14 mouse cellular contexts compared by ENCODE assay signal in genomic region chr13:90798791-90799542, GRCm38 (mm10).
A peak's percentile ranks its signal among the peaks of the same experiment; 100 is the strongest.
DNase-seq lines count a peak whose midpoint lies in the region; ATAC-seq and TF ChIP-seq lines count a peak whose summit lies in the region.
"Had no signal": no experiment of that assay in that cellular context is flagged by ENCODE, and none has a peak within 500 bp of the region (broad histone marks: within the 10 kb centered on the region; RNA-seq: fewer than 3 reads in every experiment).

No protein-coding gene starts in this region.

- H3K36me3 ChIP-seq in liver, adult 2 months (ENCODE audit: control insufficient read depth, insufficient read depth, low read length): no peaks in the 10 kb centered on the region
- H3K36me3 ChIP-seq in liver, embryonic 12.5 days: no peaks in the 10 kb centered on the region
- no peaks in the 10 kb centered on the region for H3K36me3 ChIP-seq in embryonic facial prominence, embryonic 14.5 days (ENCODE audit: control insufficient read depth, insufficient read depth, low read length)
- H3K36me3 ChIP-seq in stomach, embryonic 14.5 days (ENCODE audit: control insufficient read depth, insufficient read depth, low read length): no peaks in the 10 kb centered on the region
- H3K36me3 ChIP-seq: forebrain, embryonic 15.5 days; G1E; hindbrain, embryonic 12.5 days; lung, embryonic 15.5 days had no signal

- no peak overlapping the region for H3K4me2 ChIP-seq in liver, embryonic 12.5 days
- no peak overlapping the region for H3K4me2 ChIP-seq in embryonic facial prominence, embryonic 14.5 days (ENCODE audit: low read depth, low read length)
- no peak overlapping the region for H3K4me2 ChIP-seq in stomach, embryonic 14.5 days (replicated peaks; ENCODE audit: low read depth, low read length)
- H3K4me2 ChIP-seq: forebrain, embryonic 15.5 days; hindbrain, embryonic 12.5 days; lung, embryonic 15.5 days had no signal

- no peak overlapping the region for H3K27ac ChIP-seq in liver, adult 2 months (replicated peaks; ENCODE audit: insufficient read depth, low read depth, low read length)
- H3K27ac ChIP-seq in liver, embryonic 12.5 days: no peak overlapping the region
- no peak overlapping the region for H3K27ac ChIP-seq in embryonic facial prominence, embryonic 14.5 days (replicated peaks; ENCODE audit: low read depth, low read length)
- H3K27ac ChIP-seq in stomach, embryonic 14.5 days (ENCODE audit: low read length): no peak overlapping the region
- H3K27ac ChIP-seq: forebrain, embryonic 15.5 days; hindbrain, embryonic 12.5 days; lung, embryonic 15.5 days had no signal

- H3K4me1 ChIP-seq in liver, adult 2 months (ENCODE audit: control insufficient read depth, insufficient read depth, low read length): peaks cover 3% of the 10 kb centered on the region; the same call in 1 of the 2 replicates
- no peaks in the 10 kb centered on the region for H3K4me1 ChIP-seq in liver, embryonic 12.5 days
- H3K4me1 ChIP-seq in embryonic facial prominence, embryonic 14.5 days (ENCODE audit: control insufficient read depth, insufficient read depth, low read length): 0 out of 2 replicates have a peak, but pooled peaks cover 7% of the 10 kb centered on the region
- H3K4me1 ChIP-seq in stomach, embryonic 14.5 days (ENCODE audit: control insufficient read depth, insufficient read depth, low read length): no peaks in the 10 kb centered on the region; the same call in 1 of the 2 replicates
- H3K4me1 ChIP-seq: forebrain, embryonic 15.5 days; hindbrain, embryonic 12.5 days had no signal

- WGBS in liver, adult 2 months: 6% methylated on average over 6 of the region's 6 CpGs
- 28% methylated on average over 6 of the region's 6 CpGs for WGBS in liver, embryonic 12.5 days (ENCODE audit: insufficient replicate concordance)
- WGBS in embryonic facial prominence, embryonic 14.5 days: 37% methylated on average over 6 of the region's 6 CpGs
- 7% methylated on average over 6 of the region's 6 CpGs for WGBS in stomach, embryonic 14.5 days

- H3K9me3 ChIP-seq in liver, embryonic 12.5 days (replicated peaks): no peaks in the 10 kb centered on the region
- H3K9me3 ChIP-seq in embryonic facial prominence, embryonic 14.5 days (ENCODE audit: control insufficient read depth, low read length): no peaks in the 10 kb centered on the region
- H3K9me3 ChIP-seq in stomach, embryonic 14.5 days (ENCODE audit: control insufficient read depth, low read depth, low read length): no peaks in the 10 kb centered on the region
- H3K9me3 ChIP-seq: forebrain, embryonic 15.5 days; G1E; hindbrain, embryonic 12.5 days; lung, embryonic 15.5 days had no signal

- no peak overlapping the region for H3K4me3 ChIP-seq in liver, adult 2 months (ENCODE audit: insufficient read depth, low read depth, low read length)
- no peak overlapping the region for H3K4me3 ChIP-seq in liver, embryonic 12.5 days
- H3K4me3 ChIP-seq in embryonic facial prominence, embryonic 14.5 days (ENCODE audit: low read depth, low read length): no peak overlapping the region
- H3K4me3 ChIP-seq in stomach, embryonic 14.5 days (ENCODE audit: low read depth, low read length): no peak overlapping the region
- H3K4me3 ChIP-seq: forebrain, embryonic 15.5 days; hindbrain, embryonic 12.5 days; lung, embryonic 15.5 days had no signal

- no peaks in the 10 kb centered on the region for H3K79me2 ChIP-seq in liver, adult 2 months (ENCODE audit: control insufficient read depth, insufficient read depth, low read length)

- no peak for TF ChIP-seq POLR2A in liver, adult 2 months (IDR thresholded peaks at IDR 0.05; ENCODE audit: extremely low read depth, insufficient read depth, low read length)
- TF ChIP-seq POLR2A in brain, embryonic 14.5 days (IDR thresholded peaks at IDR 0.05; ENCODE audit: borderline replicate concordance, extremely low read depth, insufficient read depth, insufficient read length, poor library complexity, severe bottlenecking): no peak

- H3K27me3 ChIP-seq in liver, adult 2 months (ENCODE audit: control insufficient read depth, insufficient read depth, low read length): no peaks in the 10 kb centered on the region
- no peaks in the 10 kb centered on the region for H3K27me3 ChIP-seq in liver, embryonic 12.5 days (replicated peaks)
- no peaks in the 10 kb centered on the region for H3K27me3 ChIP-seq in embryonic facial prominence, embryonic 14.5 days (replicated peaks; ENCODE audit: control insufficient read depth, insufficient read depth, low read length)
- no peaks in the 10 kb centered on the region for H3K27me3 ChIP-seq in stomach, embryonic 14.5 days (ENCODE audit: control insufficient read depth, insufficient read depth, low read length)
- H3K27me3 ChIP-seq: forebrain, embryonic 15.5 days; hindbrain, embryonic 12.5 days; lung, embryonic 15.5 days had no signal

- no peak for TF ChIP-seq CTCF in liver, adult 2 months (IDR thresholded peaks at IDR 0.05; ENCODE audit: low read depth, low read length)
- TF ChIP-seq CTCF in brain, embryonic 14.5 days (IDR thresholded peaks at IDR 0.05; ENCODE audit: borderline replicate concordance, extremely low read depth, insufficient read depth, insufficient read length): no peak

- peak; percentile 68 for DNase-seq in liver, adult 2 months (ENCODE audit: extremely low read depth, low read depth, low spot score)
- peak; percentile 23 for DNase-seq in brain, embryonic 14.5 days (ENCODE audit: low read depth)
- peak; percentile 80 for DNase-seq in embryonic facial prominence, embryonic 14.5 days (ENCODE audit: low spot score)
- DNase-seq in gastrocnemius, postnatal 25 days: no peak
- DNase-seq: cerebellum, postnatal 36 days; heart, adult 11 months; thymus, adult 18-20 months had no signal

- H3K9ac ChIP-seq in liver, adult 2 months (ENCODE audit: low read depth, low read length): no peak overlapping the region
- no peak overlapping the region for H3K9ac ChIP-seq in liver, embryonic 12.5 days
- H3K9ac ChIP-seq in embryonic facial prominence, embryonic 14.5 days (ENCODE audit: low read depth, low read length): no peak overlapping the region
- H3K9ac ChIP-seq in stomach, embryonic 14.5 days (replicated peaks; ENCODE audit: low read depth, low read length): no peak overlapping the region
- H3K9ac ChIP-seq: forebrain, embryonic 15.5 days; hindbrain, embryonic 12.5 days; lung, embryonic 15.5 days had no signal

- ATAC-seq in liver, embryonic 12.5 days: no peak; the same call in 1 of the 2 replicates
- ATAC-seq in embryonic facial prominence, embryonic 14.5 days (ENCODE audit: low read depth): peak; percentile 63
- peak; percentile 74; the same call in 1 of the 2 replicates for ATAC-seq in stomach, embryonic 14.5 days (ENCODE audit: insufficient number of reproducible peaks, insufficient read depth, low FRiP score, low read depth)
- no peak for ATAC-seq in cerebellum, adult (ENCODE audit: insufficient number of reproducible peaks, low FRiP score, low TSS enrichment)
- ATAC-seq: forebrain, embryonic 15.5 days had no signal

Comparison
In these comparisons a context has a peak if more than half of its experiments do, and no peak if none do; other contexts are left out.
1. ATAC-seq: peak in embryonic facial prominence, embryonic 14.5 days (single experiment) and stomach, embryonic 14.5 days (single experiment); none in liver, embryonic 12.5 days (single experiment) and cerebellum, adult (single experiment).